Mouse (Mus musculus): ENCODE data around the gene Drd3.

DNA sequence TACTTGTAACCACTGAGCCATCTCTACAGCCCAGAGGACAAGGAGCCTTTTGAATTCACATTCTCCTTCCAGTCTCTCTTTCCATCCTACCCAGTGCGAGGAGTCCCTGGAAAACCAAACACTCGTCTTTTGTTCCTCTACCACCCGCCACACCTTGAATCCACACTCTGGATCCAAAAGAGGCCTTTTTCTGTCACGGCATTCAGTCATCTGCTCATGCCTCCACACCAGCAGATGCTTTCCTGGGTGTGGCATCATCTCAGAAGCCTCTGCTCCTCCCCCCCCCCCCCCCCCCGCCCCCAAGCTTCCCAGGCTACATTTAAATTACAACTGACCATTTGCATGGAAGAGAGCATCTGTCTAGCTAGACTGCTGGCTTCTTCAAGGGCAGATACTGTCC is 62.5 kb downstream of the Drd3 start:
- TF ChIP-seq CTCF (IDR thresholded peaks at IDR 0.05; ENCODE audit: low read depth, low read length) (no peak), POLR2A (IDR thresholded peaks at IDR 0.05; ENCODE audit: extremely low read depth, insufficient read depth, low read length) (no peak)

Data from liver, adult 2 months (tissue).